In genomic region chr13:93698866-93699265, GRCm38 (mm10) we compare ENCODE assay signal across 31 mouse cellular contexts. TPM values are rescaled to one million over a fixed set of nuclear protein-coding genes. Genes with fewer than 3 reads are reported as not detected.
DNase-seq lines count a peak whose midpoint lies in the region; ATAC-seq and TF ChIP-seq lines count a peak whose summit lies in the region.
"Had no signal": no experiment of that assay in that cellular context is flagged by ENCODE, and none has a peak within 500 bp of the region (broad histone marks: within the 10 kb centered on the region; RNA-seq: fewer than 3 reads in every experiment).

No protein-coding gene starts in this region.

- no peak overlapping the region for H3K27ac ChIP-seq in liver, postnatal 0 days (ENCODE audit: low read depth)
- no peak overlapping the region for H3K27ac ChIP-seq in liver, embryonic 11.5 days (ENCODE audit: low read depth, low read length)
- H3K27ac ChIP-seq in neural tube, embryonic 15.5 days (replicated peaks) = no peak overlapping the region
- H3K27ac ChIP-seq: embryonic facial prominence, embryonic 10.5 days; embryonic facial prominence, embryonic 15.5 days; forebrain, embryonic 12.5 days; heart, adult 2 months; hindbrain, embryonic 14.5 days; layer of hippocampus, adult 2 months; left cerebral cortex, adult 2 months; limb, embryonic 13.5 days; liver, embryonic 14.5 days; lung, embryonic 15.5 days; neural tube, embryonic 12.5 days; stomach, embryonic 15.5 days had no signal

- TF ChIP-seq CTCF in liver, postnatal 0 days (IDR thresholded peaks at IDR 0.05; ENCODE audit: low read depth) = no peak

- intact Hi-C loops in heart, postnatal 25 days (cut with DNase I) = no loop called here

- DNase-seq in heart, adult 11 months = peak; percentile 65
- DNase-seq in heart, postnatal 25 days (ENCODE audit: low spot score) = no peak
- peak; percentile 38 for DNase-seq in liver, postnatal 0 days
- no peak for DNase-seq in liver, embryonic 11.5 days (ENCODE audit: low spot score)
- peak; percentile 84 to 89 for DNase-seq in kidney, adult 8-10 months
- peak; percentile 87 to 89 for DNase-seq in kidney, postnatal 36 days
- DNase-seq: adrenal gland, adult 8-10 months; cerebellum, adult 11 months; cerebellum, postnatal 25 days; gastrocnemius, postnatal 36 days; heart, adult 2 months had no signal

- H3K9me3 ChIP-seq in liver, postnatal 0 days (ENCODE audit: low read length) = no peaks in the 10 kb centered on the region
- H3K9me3 ChIP-seq in liver, embryonic 11.5 days (ENCODE audit: control insufficient read depth, low read length) = no peaks in the 10 kb centered on the region
- H3K9me3 ChIP-seq in neural tube, embryonic 15.5 days (replicated peaks) = no peaks in the 10 kb centered on the region; the same call in 1 of the 2 replicates
- H3K9me3 ChIP-seq: embryonic facial prominence, embryonic 10.5 days; embryonic facial prominence, embryonic 15.5 days; forebrain, embryonic 12.5 days; heart, embryonic 12.5 days; limb, embryonic 13.5 days; lung, embryonic 15.5 days; neural tube, embryonic 12.5 days; stomach, embryonic 15.5 days had no signal

- TF ChIP-seq EP300 in liver, postnatal 0 days (IDR thresholded peaks at IDR 0.05; ENCODE audit: low read depth) = no peak

- H3K4me1 ChIP-seq in liver, postnatal 0 days (ENCODE audit: insufficient read depth) = no peaks in the 10 kb centered on the region
- H3K4me1 ChIP-seq in liver, embryonic 11.5 days (replicated peaks; ENCODE audit: control insufficient read depth, insufficient read depth, low read length) = no peaks in the 10 kb centered on the region
- H3K4me1 ChIP-seq in neural tube, embryonic 15.5 days = no peaks in the 10 kb centered on the region
- H3K4me1 ChIP-seq: embryonic facial prominence, embryonic 10.5 days; embryonic facial prominence, embryonic 15.5 days; forebrain, embryonic 12.5 days; heart, embryonic 12.5 days; limb, embryonic 13.5 days; lung, embryonic 15.5 days; neural tube, embryonic 12.5 days; stomach, embryonic 15.5 days had no signal

- H3K4me2 ChIP-seq in liver, postnatal 0 days (ENCODE audit: low read depth, low read length) = no peak overlapping the region
- H3K4me2 ChIP-seq in liver, embryonic 11.5 days = no peak overlapping the region
- no peak overlapping the region for H3K4me2 ChIP-seq in neural tube, embryonic 15.5 days
- H3K4me2 ChIP-seq: embryonic facial prominence, embryonic 15.5 days; forebrain, embryonic 12.5 days; heart, embryonic 12.5 days; hindbrain, embryonic 14.5 days; limb, embryonic 13.5 days; lung, embryonic 15.5 days; midbrain, embryonic 11.5 days; neural tube, embryonic 12.5 days; stomach, embryonic 15.5 days had no signal

- no peak for ATAC-seq in liver, postnatal 0 days
- ATAC-seq in liver, embryonic 11.5 days (replicated peaks; ENCODE audit: low FRiP score) = no peak
- ATAC-seq in CD4-positive, CD25-positive, alpha-beta regulatory T cell, adult 4 months = no peak
- ATAC-seq in neural tube, embryonic 15.5 days (ENCODE audit: low FRiP score) = no peak
- ATAC-seq: intestine, postnatal 0 days; midbrain, embryonic 16.5 days had no signal

- WGBS in liver, postnatal 0 days (ENCODE audit: insufficient replicate concordance) = 66% methylated on average over 6 of the region's 6 CpGs
- WGBS in liver, embryonic 11.5 days = 78% methylated on average over 6 of the region's 6 CpGs
- WGBS in neural tube, embryonic 15.5 days = 76% methylated on average over 6 of the region's 6 CpGs

- H3K4me3 ChIP-seq in liver, postnatal 0 days (ENCODE audit: low read depth, low read length) = no peak overlapping the region
- no peak overlapping the region for H3K4me3 ChIP-seq in liver, embryonic 11.5 days (ENCODE audit: low read depth, low read length)
- H3K4me3 ChIP-seq in neural tube, embryonic 15.5 days (replicated peaks) = no peak overlapping the region
- H3K4me3 ChIP-seq: embryonic facial prominence, embryonic 10.5 days; embryonic facial prominence, embryonic 15.5 days; forebrain, embryonic 12.5 days; heart, adult 2 months; heart, embryonic 12.5 days; layer of hippocampus, adult 2 months; left cerebral cortex, adult 2 months; limb, embryonic 13.5 days; lung, embryonic 15.5 days; neural tube, embryonic 12.5 days; stomach, embryonic 15.5 days had no signal

- no peak overlapping the region for H3K9ac ChIP-seq in liver, postnatal 0 days (replicated peaks)
- H3K9ac ChIP-seq in liver, embryonic 11.5 days (ENCODE audit: low read depth, low read length) = no peak overlapping the region
- no peak overlapping the region for H3K9ac ChIP-seq in neural tube, embryonic 15.5 days (replicated peaks)
- H3K9ac ChIP-seq: embryonic facial prominence, embryonic 15.5 days; forebrain, embryonic 12.5 days; heart, embryonic 12.5 days; hindbrain, embryonic 14.5 days; limb, embryonic 13.5 days; liver, embryonic 14.5 days; lung, embryonic 15.5 days; neural tube, embryonic 12.5 days; stomach, embryonic 15.5 days had no signal

- no peaks in the 10 kb centered on the region for H3K36me3 ChIP-seq in liver, postnatal 0 days (replicated peaks; ENCODE audit: insufficient read depth, low read length)
- no peaks in the 10 kb centered on the region for H3K36me3 ChIP-seq in liver, embryonic 11.5 days (ENCODE audit: control insufficient read depth, insufficient read depth, low read length)
- no peaks in the 10 kb centered on the region for H3K36me3 ChIP-seq in neural tube, embryonic 15.5 days
- H3K36me3 ChIP-seq: embryonic facial prominence, embryonic 10.5 days; embryonic facial prominence, embryonic 15.5 days; forebrain, embryonic 12.5 days; heart, embryonic 12.5 days; limb, embryonic 13.5 days; lung, embryonic 15.5 days; neural tube, embryonic 12.5 days; stomach, embryonic 15.5 days had no signal

- no peaks in the 10 kb centered on the region for H3K27me3 ChIP-seq in liver, postnatal 0 days (ENCODE audit: insufficient read depth, low read length)
- no peaks in the 10 kb centered on the region for H3K27me3 ChIP-seq in liver, embryonic 11.5 days (replicated peaks; ENCODE audit: control insufficient read depth, insufficient read depth, low read length)
- no peaks in the 10 kb centered on the region for H3K27me3 ChIP-seq in neural tube, embryonic 15.5 days (replicated peaks)
- H3K27me3 ChIP-seq: embryonic facial prominence, embryonic 15.5 days; forebrain, embryonic 12.5 days; heart, embryonic 12.5 days; limb, embryonic 13.5 days; lung, embryonic 15.5 days; neural tube, embryonic 12.5 days; stomach, embryonic 15.5 days had no signal

RNA-seq across cellular contexts. Expression of gene Dmgdh, which starts 24.6 kb away (rescaled TPM):
- not detected for total RNA-seq in heart, postnatal 25 days (2021)
- 67.3 and 69.2 TPM in 2 replicates for polyA plus RNA-seq in liver, postnatal 0 days (2015; fragmentation: Nextera tagmentation; extraction: Ambion mirVana)
- polyA plus RNA-seq in liver, embryonic 11.5 days (2014; fragmentation: Nextera tagmentation; extraction: Ambion mirVana) = 6.7 and 7.1 TPM in 2 replicates
- not detected for polyA plus RNA-seq in CD4-positive, CD25-positive, alpha-beta regulatory T cell, adult 4 months (2017; shearing (Covaris generic))
- 0.18 and 0.28 TPM in 2 replicates for polyA plus RNA-seq in neural tube, embryonic 15.5 days (2015; fragmentation: Nextera tagmentation; extraction: Ambion mirVana)
- total RNA-seq: gastrocnemius, postnatal 36 days; heart, adult 2 months; hematopoietic stem cell, adult 5-6 weeks; megakaryocyte, adult 5-6 weeks had no signal
- polyA plus RNA-seq: embryonic facial prominence, embryonic 15.5 days; heart, adult 2 months; heart, postnatal 0 days; limb, embryonic 13.5 days; lung, embryonic 15.5 days; midbrain, embryonic 11.5 days had no signal

RNA-seq across cellular contexts. Expression of gene Bhmt2, which starts 24.8 kb away (rescaled TPM):
- total RNA-seq in heart, postnatal 25 days (2021) = not detected
- 162 and 166 TPM in 2 replicates for polyA plus RNA-seq in liver, postnatal 0 days (2015; fragmentation: Nextera tagmentation; extraction: Ambion mirVana)
- 7.1 and 8.2 TPM in 2 replicates for polyA plus RNA-seq in liver, embryonic 11.5 days (2014; fragmentation: Nextera tagmentation; extraction: Ambion mirVana)
- polyA plus RNA-seq in CD4-positive, CD25-positive, alpha-beta regulatory T cell, adult 4 months (2017; shearing (Covaris generic)) = under 1 TPM in 1 of 2 experiments, not detected in 1; 0.13 TPM
- polyA plus RNA-seq in neural tube, embryonic 15.5 days (2015; fragmentation: Nextera tagmentation; extraction: Ambion mirVana) = 0.17 TPM in 1 of 2 replicates, not detected in the other
- total RNA-seq: gastrocnemius, postnatal 36 days; heart, adult 2 months; hematopoietic stem cell, adult 5-6 weeks; megakaryocyte, adult 5-6 weeks had no signal
- polyA plus RNA-seq: embryonic facial prominence, embryonic 15.5 days; forebrain, embryonic 12.5 days; heart, adult 2 months; heart, postnatal 0 days; hindbrain, embryonic 14.5 days; lung, embryonic 15.5 days; midbrain, embryonic 11.5 days; neural tube, embryonic 12.5 days had no signal

Comparison
In these comparisons a context has a peak if more than half of its experiments do, and no peak if none do; other contexts are left out.
1. DNase-seq: peak in heart, adult 11 months (single experiment), liver, postnatal 0 days (single experiment), kidney, adult 8-10 months (2 of 2) and kidney, postnatal 36 days (2 of 2); none in heart, postnatal 25 days (single experiment) and liver, embryonic 11.5 days (single experiment).
2. RNA of gene Bhmt2, which starts 24.8 kb away (polyA plus RNA-seq): 162 to 166 TPM in liver, postnatal 0 days; 7.1 to 8.2 TPM in liver, embryonic 11.5 days, 0.13 TPM in CD4-positive, CD25-positive, alpha-beta regulatory T cell, adult 4 months and 0.17 TPM in neural tube, embryonic 15.5 days; every median in the first group is over 10 times any median in the second.